Mouse (Mus musculus) left cerebral cortex, adult 8-10 months (tissue): Measurements from ENCODE around the gene Csmd2. TPM values are rescaled to one million over a fixed set of nuclear protein-coding genes. Genes with fewer than 3 reads are reported as not detected.

Source experiments
- DNase-seq, 2 experiments: peaks; one replicate each; pipeline ENCODE4 v3.0.0; 2022; ENCODE audit warnings: low spot score in 2 of 2
- total RNA-seq, 4 experiments: library from RNA; stranded (reverse); gene quantifications; 2 replicates each; pipeline ENCODE4 v1.2.4; 2022

The Csmd2 gene
- total RNA-seq, 4 experiments from 2014 or later = 42.5 to 52.4 (median 47.7) TPM

DNA sequence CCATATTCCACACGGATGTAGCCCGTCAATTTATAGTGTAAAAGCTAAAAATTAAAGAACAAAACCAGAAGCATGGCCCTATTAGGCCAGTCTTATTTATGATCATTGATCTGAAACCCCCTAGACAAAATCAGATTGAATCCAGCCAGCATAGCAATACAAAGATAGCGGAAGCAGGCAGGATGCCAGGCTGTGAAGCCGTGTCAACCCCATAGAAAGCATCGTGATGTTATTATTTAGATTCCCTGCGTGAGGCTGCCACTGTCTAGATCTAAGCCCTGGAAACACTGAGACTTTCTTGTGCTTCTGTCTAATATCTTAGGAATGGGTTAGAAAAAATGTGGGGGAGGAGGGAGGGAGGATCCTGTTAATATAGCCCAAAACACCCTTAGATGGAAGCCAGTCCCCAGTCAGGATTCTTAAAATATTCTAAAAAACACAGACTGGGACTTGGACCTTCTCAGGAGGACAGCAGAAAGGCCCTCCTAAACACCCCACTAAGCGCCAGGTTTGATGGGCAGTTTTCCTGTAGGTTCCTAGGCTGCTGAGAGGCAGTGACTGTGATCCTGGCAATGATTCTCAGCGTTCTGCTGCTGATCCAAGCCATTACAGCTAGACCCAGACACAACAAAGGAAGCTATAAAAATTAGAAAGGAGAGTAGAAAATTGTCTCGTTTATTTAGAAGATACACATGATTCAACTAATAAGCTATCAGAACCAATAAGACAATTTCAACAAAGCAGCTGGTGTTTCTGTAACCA lies 419.6 kb downstream of the Csmd2 start:
- DNase-seq = no peak

DNA sequence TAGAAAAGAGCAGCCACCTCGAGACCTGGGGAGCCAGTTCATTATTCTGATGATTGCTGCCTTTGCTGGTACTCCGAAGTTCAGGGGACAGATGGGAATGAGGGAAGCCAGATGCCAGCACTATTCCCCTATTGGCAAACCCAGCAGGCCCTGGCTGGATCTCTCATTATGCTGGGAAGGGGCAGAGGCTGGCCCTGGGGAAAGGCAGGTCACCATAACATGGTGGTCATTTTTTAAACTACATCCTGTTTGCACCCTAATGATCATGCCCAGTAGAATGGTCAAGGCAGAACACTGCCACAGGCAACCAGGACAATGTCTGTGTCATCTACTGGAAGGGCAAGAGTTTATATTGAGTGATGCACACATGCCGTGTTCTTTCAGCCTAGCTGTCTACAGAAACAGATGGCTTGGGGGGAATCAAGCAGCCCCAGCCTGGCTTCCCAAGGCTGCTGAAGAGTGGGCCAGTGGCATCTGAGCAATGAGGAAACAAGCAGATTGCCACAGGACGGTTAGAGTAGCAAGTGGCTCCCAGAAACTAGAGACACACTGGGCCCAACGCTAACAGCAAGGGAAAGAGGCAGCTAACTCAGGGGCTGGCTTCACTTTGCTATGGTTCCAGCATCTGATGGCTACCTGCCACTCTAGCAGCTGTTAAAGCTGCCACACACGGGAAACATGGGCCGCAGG lies 424.4 kb downstream of the Csmd2 start:
- no peak for DNase-seq

DNA sequence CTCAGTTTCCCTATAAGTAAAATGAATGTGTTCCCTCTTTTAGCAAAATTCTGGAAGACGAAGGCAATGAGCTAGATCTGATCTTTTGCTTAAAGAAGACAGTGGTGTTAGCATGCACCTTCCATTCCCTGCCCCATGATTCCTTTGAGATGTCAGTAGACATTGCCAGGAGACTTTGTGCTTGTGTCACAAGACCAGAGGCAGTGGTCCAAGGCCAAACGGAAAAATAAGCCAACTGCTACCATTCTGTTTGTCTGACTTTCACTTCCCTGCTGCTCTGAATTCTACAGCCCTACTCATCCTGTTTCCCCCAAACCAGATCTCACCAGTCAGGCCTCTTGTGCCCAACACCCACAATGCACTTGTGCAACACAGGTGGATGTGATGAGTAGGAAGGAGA lies 427.1 kb downstream of the Csmd2 start:
- no peak for DNase-seq

DNA sequence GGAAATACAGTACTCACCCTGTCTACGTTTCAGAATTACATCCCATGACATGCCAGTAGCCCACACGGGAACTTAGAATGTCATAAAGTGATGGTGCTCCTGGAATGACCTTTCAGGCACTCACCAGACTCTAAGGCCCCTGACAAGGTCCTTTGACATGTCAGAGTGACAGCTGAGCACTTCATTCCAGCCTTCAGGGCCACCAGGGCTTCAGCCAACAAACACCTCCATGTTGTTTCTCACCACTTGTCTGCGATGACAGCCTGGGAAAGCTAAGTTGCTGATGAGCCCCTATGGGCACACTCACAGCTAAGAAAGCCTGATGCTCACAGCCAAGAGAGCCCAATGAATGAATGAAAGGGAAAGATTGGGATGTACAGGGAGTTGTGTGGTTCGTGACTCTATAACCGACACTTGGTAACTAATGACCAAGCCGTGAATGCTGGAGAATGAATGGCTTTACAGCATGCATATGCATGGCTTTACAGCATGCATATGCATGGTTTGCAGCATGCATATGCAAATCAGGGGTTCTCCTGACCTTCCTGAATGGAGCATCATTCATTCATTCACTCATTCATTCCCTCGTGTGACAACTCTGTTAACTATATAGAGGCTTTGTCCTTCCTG lies 432.4 kb downstream of the Csmd2 start:
- DNase-seq = no peak

DNA sequence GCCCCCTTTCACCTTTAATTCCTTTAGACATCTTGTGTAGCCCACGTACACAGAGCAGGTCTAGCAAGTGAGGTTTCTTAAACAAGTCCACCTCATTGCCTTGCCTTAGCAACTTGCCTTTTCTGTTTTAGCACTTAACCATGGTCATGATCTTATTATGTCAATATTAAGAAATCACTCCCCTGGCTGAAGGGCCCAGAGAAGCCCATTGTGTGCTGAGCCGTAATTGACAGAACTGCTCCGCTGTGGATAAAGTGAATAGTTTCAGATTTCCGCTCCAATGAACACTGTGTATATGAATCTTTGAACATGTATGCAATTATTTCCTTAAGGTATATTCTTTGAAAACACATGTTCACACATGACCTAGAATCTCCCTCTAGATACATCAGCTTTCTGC lies 434.8 kb downstream of the Csmd2 start:
- DNase-seq = no peak

DNA sequence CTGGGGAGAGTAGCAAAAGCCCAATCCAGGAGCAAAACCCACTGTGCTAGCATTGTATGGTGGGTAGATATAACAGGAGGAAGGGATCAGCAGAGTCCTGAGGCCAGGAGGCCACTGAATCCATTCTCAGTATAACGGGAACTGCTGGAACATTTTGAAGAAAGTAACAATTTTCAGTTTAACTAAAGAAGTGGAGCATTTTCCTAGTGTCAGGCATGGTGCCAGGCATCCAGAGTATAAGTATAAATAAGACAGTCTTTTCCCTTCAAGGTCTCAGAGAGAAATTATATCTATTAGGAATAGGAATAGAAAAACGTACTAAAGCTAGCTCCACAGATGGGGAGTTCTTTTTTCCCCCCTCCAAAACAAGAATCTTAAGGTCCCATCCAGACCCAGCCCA lies 437.7 kb downstream of the Csmd2 start:
- no peak for DNase-seq

DNA sequence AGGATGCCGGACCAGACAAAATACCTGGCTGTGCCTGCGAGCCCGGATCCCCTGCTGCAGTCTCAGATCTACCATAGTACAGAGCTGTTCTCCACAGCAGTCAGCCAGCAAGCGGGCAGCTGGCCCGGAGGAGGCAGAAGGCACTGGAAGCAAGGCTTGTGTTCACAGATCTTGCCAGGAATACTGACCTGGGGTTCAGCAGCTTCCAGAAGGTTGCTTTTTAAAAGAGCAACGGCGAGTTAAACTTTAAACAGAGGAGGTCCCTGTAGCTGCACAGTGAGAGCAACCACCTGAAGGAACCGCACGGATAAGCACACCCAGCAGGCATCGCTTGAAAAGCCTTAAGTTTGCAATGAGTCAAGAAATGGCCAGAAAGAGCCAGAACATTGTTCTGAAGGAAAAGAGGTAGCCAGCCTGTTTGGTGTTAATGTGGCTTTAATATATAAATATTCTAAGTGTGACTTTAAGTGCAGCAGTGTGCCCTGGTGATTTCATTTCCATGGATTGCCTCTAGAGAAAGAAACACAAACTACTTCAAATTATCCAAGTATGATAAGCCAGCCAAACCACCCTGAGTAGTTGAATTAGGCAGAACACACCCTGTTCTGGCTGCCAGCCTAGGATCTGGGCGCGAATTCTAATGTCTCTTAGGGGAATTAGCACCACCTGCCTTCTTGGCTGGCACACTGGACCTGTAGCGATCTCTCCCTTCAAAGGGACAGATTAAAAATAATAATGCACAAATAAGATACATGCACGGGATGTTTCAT lies 439.8 kb downstream of the Csmd2 start:
- no peak for DNase-seq

DNA sequence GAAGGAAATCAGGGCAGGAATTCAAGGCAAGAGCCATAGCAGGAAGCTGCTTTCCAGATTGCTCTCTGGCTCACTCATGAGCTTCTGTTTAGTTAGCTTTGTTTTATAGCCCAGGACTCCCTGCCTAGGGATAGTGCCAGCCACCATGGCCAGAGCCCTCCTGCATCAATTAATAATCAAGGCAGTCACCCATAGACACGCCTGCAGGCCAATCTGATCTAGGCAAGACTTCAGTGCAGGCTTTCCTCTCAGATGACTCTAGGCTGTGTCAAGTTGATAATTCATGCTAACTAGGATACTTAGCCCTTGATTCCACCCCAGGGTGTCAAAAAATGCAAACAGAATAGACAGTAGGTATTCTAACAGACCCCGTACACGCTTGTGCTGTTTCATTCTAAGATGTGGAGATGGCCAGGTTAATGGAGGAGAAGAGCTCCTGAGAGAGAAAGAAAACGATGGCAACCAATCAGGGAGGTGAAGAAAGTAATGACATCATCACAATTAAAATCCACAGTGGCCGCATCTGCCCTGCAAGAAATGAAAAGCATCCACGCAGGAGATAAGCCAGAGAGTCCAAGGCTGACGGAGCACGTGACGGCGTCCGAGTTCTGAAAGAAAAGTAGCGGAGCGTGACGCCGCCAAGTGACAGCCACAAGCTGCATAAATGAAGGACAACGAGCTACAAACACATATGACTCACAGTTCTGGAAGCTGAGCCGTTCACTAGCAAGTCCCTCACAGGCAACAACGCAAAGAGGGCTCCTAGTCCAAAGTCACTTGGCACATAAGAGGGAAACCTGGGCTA lies 440.8 kb downstream of the Csmd2 start:
- peak in 1 of 2 experiments; percentile 50 for DNase-seq

DNA sequence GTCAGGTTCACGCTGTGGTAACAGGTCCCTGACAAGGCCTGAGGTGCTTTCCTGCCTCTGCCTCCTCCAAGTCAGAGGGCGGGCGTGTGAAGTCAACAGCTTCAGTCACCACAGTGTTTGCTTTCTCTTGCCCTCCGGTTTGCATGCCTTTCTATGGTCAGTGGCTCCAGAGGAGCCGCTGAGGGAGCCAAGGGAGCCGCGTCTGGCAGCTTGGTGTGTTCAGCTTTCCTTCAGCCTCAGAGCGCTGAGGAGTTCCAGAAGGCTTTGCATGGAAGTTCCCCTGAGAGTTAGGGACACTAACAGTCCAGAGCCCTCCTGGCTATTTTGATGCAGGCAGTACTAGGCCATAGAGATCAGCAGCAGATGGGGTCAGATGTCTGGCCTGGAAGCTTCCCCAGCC lies 441.9 kb downstream of the Csmd2 start:
- no peak for DNase-seq

DNA sequence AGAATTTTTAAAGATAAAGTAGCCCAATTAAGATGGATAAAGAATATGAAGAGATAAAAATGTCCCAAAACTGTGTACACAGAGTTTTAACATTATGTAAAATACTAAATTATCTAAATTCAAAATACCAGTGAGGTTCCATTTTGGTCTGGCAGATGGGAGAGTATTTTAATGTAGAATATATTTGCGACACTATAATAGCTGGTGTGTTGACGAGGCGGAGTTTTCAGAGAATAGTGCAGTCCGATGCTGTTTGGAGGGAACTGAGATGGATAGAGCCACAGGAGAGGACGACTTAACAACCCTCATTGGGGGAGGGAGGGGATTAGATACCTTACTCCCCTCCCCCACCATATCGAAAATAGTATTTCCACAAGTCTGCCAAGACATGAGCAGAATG lies 452.9 kb downstream of the Csmd2 start:
- DNase-seq = no peak

DNA sequence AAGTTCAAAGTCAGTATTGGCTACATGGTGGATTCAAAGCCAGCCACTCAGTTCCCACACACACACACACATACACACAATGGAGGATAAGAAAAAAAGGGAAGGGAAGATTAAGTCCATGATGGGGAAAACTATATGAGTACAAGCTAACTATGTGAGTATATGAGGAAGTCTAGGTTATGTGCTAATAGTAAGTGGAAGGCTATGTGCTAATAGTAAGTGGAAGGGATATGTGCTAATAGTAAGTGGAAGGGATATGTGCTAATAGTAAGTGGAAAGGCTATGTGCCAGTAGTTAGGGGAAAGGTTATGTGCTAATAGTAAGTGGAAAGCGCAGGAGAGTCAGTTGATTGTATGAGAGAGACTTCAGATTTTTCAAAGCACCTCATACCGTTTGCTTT lies 453.6 kb downstream of the Csmd2 start:
- no peak for DNase-seq

DNA sequence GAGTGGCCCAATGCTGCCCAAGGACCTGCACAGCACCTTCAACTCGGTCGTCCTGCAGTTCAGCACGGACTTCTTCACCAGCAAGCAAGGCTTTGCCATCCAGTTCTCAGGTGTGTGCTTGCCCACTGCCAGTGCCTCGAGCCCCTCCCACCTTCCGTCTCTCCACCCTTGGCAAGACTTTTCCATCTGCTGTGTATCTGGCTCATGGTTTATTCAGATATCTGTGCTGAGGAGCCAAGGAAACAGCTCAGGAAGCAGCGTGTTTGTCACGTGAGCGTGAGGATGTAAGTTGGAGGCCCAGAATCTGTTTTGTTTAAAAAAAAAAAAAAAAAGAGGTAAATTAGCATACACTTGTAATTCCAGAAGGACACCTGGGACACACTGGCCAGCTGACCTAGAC lies 455.1 kb downstream of the Csmd2 start:
- DNase-seq = no peak

DNA sequence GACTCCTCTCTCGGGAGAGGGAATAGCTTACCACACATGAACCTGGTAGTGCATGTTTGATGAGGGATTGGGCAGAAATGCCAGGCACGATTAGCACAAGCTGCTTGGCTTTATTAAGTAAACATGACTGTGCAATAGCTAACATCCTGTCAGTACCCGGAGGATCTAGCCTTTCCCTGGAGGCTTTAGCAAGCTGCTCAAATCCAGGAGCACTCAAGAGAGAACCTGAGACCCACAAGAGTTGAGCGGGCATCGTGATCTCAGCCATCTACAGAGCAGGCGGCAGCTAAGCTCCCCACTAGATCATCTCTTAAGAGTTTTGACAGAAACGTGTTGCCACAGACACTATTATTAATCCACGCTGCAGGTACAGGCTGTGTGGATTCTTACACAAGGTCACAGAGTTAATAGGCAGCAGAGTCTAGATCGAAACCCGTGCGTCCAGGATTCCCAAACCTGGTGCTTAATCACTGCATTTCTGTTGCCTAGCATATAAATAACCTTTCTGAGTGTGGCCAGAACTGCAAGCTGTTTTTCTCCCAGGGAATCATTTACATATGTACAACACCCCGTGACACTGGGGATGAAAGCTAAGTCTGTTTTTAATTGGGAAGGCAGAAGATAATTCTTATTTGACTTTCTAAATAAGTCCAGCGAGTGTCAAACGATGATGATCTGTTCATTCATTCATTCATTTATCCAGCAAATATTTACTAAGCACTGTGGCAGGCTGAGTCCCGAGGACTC lies 458.0 kb downstream of the Csmd2 start:
- no peak for DNase-seq

DNA sequence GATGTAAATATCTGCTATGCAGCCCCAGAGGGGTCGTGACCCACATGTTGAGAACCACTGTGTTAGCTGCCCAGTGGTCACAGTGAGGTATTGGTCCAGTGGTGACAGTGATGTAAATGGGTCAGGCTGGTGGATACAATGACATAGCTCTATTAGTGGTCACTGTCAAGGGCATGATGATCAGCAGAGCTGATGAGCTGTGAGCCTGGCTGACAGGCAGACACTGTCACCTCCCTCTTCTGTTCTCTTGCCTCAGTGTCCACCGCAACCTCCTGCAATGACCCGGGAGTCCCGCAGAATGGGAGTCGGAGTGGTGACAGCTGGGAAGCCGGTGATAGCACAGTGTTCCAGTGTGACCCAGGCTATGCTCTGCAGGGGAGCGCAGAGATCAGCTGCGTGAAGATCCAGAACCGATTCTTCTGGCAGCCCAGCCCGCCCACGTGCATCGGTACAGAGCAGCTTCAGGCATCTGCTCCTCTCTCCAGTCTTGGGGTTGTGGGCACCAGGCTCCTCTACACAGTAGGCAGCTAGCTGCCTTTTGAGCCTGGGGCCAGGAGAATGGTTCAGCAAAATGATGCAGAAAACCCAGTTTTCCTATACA lies 461.3 kb downstream of the Csmd2 start:
- peak in 1 of 2 experiments; percentile 80 for DNase-seq

DNA sequence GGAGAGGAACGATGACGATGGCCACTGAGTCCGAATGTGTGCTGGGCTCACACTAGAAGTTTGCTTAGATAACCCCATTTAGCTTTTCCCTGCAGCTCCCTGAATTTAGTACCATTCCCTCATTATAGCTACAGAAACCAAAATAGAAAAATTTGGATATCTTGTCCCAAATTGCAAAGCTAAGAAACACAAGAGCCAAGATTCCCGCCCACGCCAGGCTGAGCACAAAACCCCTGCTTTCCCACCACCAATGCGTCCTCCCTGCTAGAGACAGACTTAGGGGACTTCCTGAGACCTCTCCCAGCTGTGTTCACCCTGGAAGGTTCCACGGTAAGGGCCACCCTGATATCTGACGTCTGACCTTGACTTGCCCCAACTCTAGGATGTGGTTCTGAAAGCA lies 462.5 kb downstream of the Csmd2 start:
- DNase-seq = peak in 1 of 2 experiments; percentile 46

DNA sequence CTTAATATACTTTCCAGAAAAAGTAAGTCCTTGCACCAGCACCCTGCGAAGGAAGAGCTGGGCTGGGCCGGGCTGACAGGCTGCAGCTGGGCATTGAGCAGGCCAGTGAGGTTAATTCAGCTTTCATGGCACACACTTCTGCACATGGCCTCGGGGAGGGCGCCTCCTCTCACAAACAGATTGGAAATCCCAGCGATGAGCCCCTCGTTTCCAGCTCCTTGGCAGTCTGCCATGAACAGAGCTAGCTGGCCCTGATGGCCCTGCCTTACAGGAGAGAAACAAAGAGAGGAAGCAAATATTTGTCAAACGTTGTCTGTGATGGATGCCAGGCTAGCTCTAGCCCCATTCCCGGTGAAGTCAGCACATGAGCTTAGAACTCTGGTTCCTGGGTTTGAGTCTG lies 463.3 kb downstream of the Csmd2 start:
- peak in 1 of 2 experiments; percentile 45 for DNase-seq

DNA sequence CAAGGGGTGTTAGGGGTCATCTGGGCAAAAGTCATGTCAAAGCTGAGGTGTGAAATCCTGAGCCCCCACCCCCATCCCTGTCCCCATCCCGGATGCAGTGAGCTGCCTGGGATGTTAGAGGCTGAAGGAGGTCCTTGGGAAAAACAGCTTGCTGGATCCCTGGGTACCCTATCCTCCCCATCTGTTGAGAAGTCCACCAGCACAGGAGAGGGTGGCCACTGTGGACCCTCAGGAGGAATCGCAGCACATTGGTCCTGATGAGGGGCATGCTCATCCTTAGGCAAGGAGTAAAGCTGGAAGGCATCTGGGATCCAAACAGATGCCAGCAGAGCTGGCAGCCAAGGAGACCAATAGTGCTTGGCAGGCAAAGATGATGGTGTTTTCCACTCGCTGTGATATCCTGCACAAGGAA lies 463.7 kb downstream of the Csmd2 start:
- no peak for DNase-seq

DNA sequence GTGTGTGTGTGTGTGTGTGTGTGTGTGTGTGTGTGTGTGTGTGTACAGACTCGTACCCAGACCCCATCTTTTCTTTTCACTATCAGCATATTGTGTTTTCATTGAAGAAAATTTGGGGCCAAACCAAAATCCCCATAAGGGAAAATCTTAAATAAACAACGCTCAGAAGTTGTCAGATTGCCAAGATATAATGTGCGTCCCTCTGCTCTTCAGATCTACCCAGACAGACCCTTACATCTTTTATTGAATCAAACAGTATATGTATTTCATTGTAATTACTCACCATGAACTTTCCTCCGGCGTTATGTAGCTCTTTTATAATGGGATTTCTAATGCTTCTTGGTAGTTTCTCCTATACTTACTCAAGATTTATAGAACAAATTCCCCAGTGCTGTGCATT lies 479.1 kb downstream of the Csmd2 start:
- DNase-seq = no peak

DNA sequence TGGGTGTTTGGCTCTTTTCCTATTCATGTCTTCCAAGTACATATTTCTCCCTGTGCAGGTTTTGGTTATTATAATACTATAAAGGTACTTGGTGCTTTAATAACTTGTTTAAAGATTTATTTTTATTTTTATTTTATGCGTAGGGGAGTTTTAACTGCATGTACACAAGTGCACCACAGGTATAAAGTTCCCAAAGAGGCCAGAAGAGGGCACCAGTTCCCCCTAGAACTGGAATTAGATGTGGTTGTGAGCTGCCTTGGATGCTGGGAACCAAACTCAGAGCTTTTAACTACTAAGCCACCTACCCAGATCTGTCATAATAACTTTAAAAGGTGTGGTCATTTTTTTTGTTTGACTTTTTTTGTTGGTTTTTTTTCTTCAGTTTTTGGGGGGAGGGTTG lies 480.4 kb downstream of the Csmd2 start:
- no peak for DNase-seq

DNA sequence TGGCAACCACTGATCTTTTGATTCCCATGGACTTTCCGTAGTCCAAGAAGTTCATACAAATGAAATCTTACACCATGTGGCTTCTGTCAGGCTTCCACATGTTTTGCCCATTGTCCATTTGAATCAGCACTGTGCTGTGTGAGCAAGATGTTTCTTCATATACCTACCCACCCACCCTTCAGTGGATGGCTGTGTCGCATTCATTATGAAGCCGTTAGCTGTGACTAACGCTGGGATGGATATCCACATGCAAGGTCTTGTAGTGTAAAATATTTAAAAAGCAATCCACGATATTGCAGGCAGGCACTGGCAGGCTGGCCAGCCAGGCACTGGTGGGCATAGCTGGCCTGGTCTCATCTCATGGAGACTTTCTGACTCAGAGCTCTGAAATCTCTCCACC lies 488.6 kb downstream of the Csmd2 start:
- peak in 1 of 2 experiments; percentile 40 for DNase-seq
